Mouse (Mus musculus): ENCODE measurements at regions not wholly inside any gene's neighbourhood (a gene's known extent, or its start where the extent isn't known, plus 50 kb on each side); places are given as distances from the start of the nearest gene placed in this dataset.

DNA sequence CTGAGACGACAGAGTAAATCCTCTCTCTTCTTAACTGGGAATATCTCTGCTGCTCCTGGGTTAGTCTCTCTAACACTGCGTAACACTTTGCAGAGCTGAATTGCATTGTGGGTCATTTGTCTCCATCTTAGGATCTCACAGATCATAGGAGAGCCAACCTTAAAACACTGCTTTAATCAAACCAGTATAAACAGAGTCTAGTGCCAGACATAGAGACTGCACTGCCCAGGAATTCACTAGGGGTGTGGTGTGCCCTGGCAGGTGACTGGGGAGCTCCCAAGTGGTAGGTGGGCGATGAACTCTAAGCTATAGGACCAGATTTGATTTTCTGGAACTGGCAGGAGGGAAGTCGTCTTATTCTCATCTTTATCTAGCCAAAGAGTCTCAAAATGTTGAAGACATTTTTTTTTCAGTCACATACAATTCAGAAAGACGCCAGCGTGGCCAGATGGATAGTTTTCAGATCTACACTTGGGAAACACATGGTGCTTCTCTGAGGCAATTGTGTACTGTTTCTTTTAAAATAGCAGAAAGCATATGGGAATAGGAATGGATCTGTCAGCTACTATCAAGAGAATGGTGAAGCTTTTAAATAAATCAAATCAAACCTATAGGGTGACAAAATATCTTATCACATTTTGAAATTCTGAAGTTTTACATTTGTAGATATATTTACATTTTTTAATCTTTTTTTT lies 175.7 kb downstream of the Spry2 start:
- Histone ChIP-seq H3K36me3 (replicated peaks in 1 of 2; ENCODE audit: control insufficient read depth in 1 of 2, insufficient read depth in 1 of 2, low read length in 1 of 2) (no peaks in the 10 kb centered on the region), H3K4me3 (replicated peaks in 1 of 3; ENCODE audit: low read depth in 2 of 3, low read length in 2 of 3, poor library complexity in 1 of 3) (no peak overlapping the region), H3K27me3 (replicated peaks) (no peaks in the 10 kb centered on the region), H3K4me2 (ENCODE audit: insufficient read depth, low read depth, poor library complexity, severe bottlenecking) (no peak overlapping the region), H3K79me2 (replicated peaks; ENCODE audit: control insufficient read depth, extremely low read depth, insufficient read depth, poor library complexity, severe bottlenecking) (no peaks in the 10 kb centered on the region), H3K9ac (ENCODE audit: insufficient read depth, low read depth) (no peak overlapping the region), H3K9me3 (replicated peaks; ENCODE audit: low read length) (peaks cover 10% of the 10 kb centered on the region), H3K4me1 (ENCODE audit: control insufficient read depth in 1 of 2, insufficient read depth in 2 of 2) (no peaks in the 10 kb centered on the region), H3K27ac (ENCODE audit: insufficient read depth, low read depth) (no peak overlapping the region)
- no peak for TF ChIP-seq ETS1 (conservative IDR thresholded peaks at IDR 0.05; ENCODE audit: low read depth, low read length)
- dilution Hi-C loops (cut with MboI; ENCODE audit: extremely low pct_ligation_motif_present, extremely low pct_unique_long_range_greater_than_20kb, low sequenced_read_pairs) (no loop called here), in situ Hi-C loops (cut with MboI; ENCODE audit: low pct_ligation_motif_present, low pct_unique_long_range_greater_than_20kb, low sequenced_read_pairs) (no loop called here)
- no peak for DNase-seq (ENCODE audit: extremely low read depth)

- no peak for TF ChIP-seq HCFC1 (IDR thresholded peaks at IDR 0.05; ENCODE audit: low read depth, low read length)
- TF ChIP-seq JUND (conservative IDR thresholded peaks at IDR 0.05; ENCODE audit: low read depth, low read length) = no peak
- no peak for TF ChIP-seq SMC3 (IDR thresholded peaks at IDR 0.05; ENCODE audit: low read depth, low read length)
- TF ChIP-seq CHD2 (IDR thresholded peaks at IDR 0.05; ENCODE audit: low read length) = no peak
- TF ChIP-seq JUN (IDR thresholded peaks at IDR 0.05; ENCODE audit: insufficient read depth, low read depth, low read length) = no peak
- TF ChIP-seq ELF1 (IDR thresholded peaks at IDR 0.05; ENCODE audit: low read depth, low read length) = no peak
- TF ChIP-seq NRF1 (IDR thresholded peaks at IDR 0.05; ENCODE audit: low read depth, low read length) = no peak
- TF ChIP-seq MXI1 (IDR thresholded peaks at IDR 0.05; ENCODE audit: low read depth, low read length) = no peak
- TF ChIP-seq E2F4 (IDR thresholded peaks at IDR 0.05; ENCODE audit: insufficient replicate concordance, low read depth, low read length) = no peak
- no peak for TF ChIP-seq MAFK (IDR thresholded peaks at IDR 0.05; ENCODE audit: insufficient replicate concordance, low read length)
- no peak for TF ChIP-seq USF1 (IDR thresholded peaks at IDR 0.05; ENCODE audit: low read depth, low read length)
- TF ChIP-seq SIN3A (IDR thresholded peaks at IDR 0.05; ENCODE audit: low read length) = no peak
- TF ChIP-seq TCF12 (IDR thresholded peaks at IDR 0.05; ENCODE audit: low read depth, low read length) = no peak
- no peak for TF ChIP-seq BHLHE40 (IDR thresholded peaks at IDR 0.05; ENCODE audit: low read depth, low read length)
- no peak for TF ChIP-seq CTCF (conservative IDR thresholded peaks at IDR 0.05 in 1 of 2, IDR thresholded peaks at IDR 0.05 in 1 of 2; ENCODE audit: low read depth in 2 of 2, low read length in 2 of 2)
- TF ChIP-seq PAX5 (IDR thresholded peaks at IDR 0.05; ENCODE audit: low read length) = no peak
- no peak for TF ChIP-seq ETS1 (conservative IDR thresholded peaks at IDR 0.05; ENCODE audit: low read depth, low read length)
- no peak for TF ChIP-seq RAD21 (IDR thresholded peaks at IDR 0.05; ENCODE audit: low read depth, low read length)
- no peak for TF ChIP-seq POLR2AphosphoS2 (IDR thresholded peaks at IDR 0.05; ENCODE audit: low read depth, low read length)
- Histone ChIP-seq H3K9ac (ENCODE audit: insufficient read depth, low read depth) (no peak overlapping the region), H3K4me3 (replicated peaks in 1 of 3; ENCODE audit: low read depth in 2 of 3, low read length in 2 of 3, poor library complexity in 1 of 3) (no peak overlapping the region), H3K9me3 (replicated peaks; ENCODE audit: low read length) (peaks cover 10% of the 10 kb centered on the region), H3K4me2 (ENCODE audit: insufficient read depth, low read depth, poor library complexity, severe bottlenecking) (no peak overlapping the region), H3K79me2 (replicated peaks; ENCODE audit: control insufficient read depth, extremely low read depth, insufficient read depth, poor library complexity, severe bottlenecking) (no peaks in the 10 kb centered on the region), H3K4me1 (ENCODE audit: control insufficient read depth in 1 of 2, insufficient read depth in 2 of 2) (no peaks in the 10 kb centered on the region), H3K27ac (ENCODE audit: insufficient read depth, low read depth) (no peak overlapping the region), H3K36me3 (replicated peaks in 1 of 2; ENCODE audit: control insufficient read depth in 1 of 2, insufficient read depth in 1 of 2, low read length in 1 of 2) (no peaks in the 10 kb centered on the region), H3K27me3 (replicated peaks) (no peaks in the 10 kb centered on the region)
- no peak for DNase-seq (ENCODE audit: extremely low read depth)
- in situ Hi-C loops (cut with MboI; ENCODE audit: low pct_ligation_motif_present, low pct_unique_long_range_greater_than_20kb, low sequenced_read_pairs) = no loop called here
- dilution Hi-C loops (cut with MboI; ENCODE audit: extremely low pct_ligation_motif_present, extremely low pct_unique_long_range_greater_than_20kb, low sequenced_read_pairs) = no loop called here
These were observed 177.8 kb downstream of the Spry2 start for GRCm38 (mm10) chr14:105718676-105719441.

Measured in CH12.LX (cell line).